Mouse (Mus musculus) c-Kit-positive CD71-positive TER-119-positive erythroid progenitor cells, embryonic 14.5 days (primary cell): ENCODE measurements around the gene 5530401A14Rik.

Source experiments
- DNase-seq: peaks from one replicate; pipeline ENCODE4 v3.0.0-alpha.2; 2013; ENCODE audit warnings: low spot score

The 5530401A14Rik gene

GRCm38 (mm10) chr11:81860250-81860972 lies at the start of gene 5530401A14Rik:
TSS of gene 5530401A14Rik (plus strand) at chr11:81860673.
- no peak for DNase-seq

DNA sequence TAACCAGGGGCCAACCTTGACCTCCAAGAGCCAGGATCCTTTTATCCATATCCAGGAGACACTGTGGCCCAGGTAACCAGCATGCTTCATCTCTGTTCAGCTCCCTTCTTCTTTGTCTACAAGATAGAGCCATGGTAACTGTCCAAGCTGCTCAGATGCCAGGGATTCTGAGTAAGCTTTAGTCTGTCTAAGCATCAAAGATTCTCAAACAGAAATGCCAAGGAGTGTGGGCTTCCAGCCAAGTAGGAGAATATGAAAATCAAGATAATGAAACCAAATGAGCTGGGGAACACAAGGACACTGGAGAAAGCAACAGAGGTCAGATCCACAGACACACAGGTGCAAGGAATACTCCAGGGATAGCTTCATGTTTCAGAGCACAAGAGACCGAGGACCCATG lies 45.7 kb upstream of the 5530401A14Rik start:
- DNase-seq = no peak

DNA sequence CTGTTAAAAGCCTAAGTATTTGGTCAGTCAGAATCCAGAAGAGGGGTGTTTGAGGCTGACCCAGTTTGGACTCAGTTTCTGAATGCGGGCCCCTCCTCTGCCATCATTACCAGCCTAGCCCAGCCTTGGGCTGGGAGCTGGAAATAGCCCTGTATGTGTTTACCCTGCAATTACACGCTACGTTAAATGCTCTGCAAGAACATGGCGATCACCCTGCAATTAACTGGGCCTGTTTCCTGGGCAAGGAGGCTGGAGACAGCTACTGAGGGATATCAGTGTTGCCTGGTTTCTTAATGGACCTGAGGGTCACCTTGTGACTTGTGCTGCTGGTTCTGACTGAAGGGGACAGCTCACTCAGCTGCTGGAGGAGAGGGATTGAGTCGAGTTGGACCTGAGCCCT lies 43.9 kb upstream of the 5530401A14Rik start:
- DNase-seq = no peak

DNA sequence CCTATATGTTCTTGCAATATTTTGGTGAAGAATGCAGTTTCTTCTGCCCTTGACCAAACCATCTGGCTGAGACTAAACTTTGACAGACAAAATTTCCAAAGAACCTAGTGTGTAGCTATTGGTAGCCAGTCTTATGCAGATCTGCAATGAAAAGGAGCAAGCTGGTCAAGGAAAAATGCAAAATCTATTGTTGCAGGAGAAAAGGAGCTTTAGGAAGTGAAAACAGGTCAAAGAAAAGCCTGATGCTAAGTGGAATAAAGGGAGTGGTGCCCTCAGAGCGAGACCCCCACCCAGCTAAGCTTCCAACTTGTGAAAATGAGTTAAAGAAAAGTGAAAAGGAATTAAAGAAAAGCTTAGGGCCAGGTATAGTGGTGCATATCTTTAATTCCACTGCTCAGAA lies 28.1 kb upstream of the 5530401A14Rik start:
- no peak for DNase-seq

DNA sequence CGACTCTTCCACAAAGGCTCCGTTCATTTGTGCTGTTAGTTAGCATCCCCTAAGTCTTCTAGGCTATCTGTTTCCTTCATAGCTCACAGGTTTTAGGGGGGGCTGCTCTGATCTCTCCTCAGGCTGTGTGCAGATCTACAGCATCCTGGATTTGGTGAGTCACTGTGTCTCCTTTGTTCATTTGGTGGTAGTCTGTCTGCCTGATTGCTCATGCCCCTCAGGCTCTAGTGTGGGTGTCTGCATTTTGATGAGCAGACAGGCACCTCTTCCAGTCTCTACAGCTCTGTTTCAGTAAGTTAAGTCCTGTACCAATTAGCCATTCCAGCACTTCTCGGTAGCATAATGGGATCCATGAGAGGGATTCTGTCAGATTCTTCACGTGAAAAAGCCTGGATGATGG lies 22.0 kb upstream of the 5530401A14Rik start:
- no peak for DNase-seq

DNA sequence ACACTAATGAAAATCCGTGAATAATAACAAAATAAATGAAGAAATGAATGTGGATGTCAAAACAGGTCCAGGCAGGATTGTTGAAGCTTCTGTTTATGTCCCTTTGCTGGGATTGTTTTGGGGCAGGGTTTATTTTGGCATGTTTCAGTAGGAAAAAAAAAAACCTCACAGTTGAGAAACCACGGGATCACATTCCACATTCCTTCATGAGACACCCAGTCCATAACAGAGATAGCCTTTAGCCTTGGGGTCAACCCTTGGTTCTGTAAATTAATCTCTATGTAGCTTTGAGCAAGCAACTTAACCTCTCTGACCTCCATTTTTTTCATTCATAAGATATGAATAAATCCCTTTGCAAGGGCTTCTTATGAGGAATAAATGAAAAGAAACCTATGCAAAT lies 19.5 kb upstream of the 5530401A14Rik start:
- DNase-seq = no peak

- DNase-seq = no peak
Measured at GRCm38 (mm10) chr11:81845010-81845685, 15.3 kb upstream of the 5530401A14Rik start.

GRCm38 (mm10) chr11:81845686-81846036 lies 14.8 kb upstream of the 5530401A14Rik start:
- DNase-seq = no peak

DNA sequence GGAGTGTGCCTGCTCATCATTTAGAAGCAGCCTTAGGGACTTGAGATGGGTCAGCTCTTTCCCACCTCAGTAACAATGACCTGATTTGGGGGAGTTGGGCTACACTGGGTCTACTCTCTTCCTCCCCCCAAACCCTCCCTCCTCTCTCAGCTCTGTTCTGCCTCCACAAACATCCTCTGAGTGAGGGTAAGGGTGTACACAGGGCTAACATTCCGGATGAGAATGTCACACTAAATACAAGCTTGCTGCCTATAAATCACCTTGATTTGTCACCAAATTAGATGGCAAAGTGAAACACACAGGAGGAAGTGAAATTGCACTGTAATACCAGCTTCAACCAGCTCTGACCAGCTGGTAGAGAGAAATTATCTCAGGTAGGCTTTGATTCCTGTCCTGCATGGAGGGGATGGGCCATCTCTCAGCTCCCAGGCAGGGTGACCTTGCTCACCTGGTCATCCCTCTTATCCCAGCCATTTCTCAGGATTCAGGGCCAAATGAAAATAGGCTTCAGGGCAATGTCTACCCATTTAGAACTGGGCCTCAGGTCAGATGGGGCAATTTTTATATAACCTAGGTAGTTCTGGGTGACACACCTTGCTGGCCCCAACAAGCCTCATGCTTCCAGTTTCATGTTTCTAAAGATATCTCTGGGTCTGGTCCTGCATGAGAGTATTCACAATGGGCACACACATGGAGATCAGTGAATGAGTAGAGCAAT lies 12.5 kb upstream of the 5530401A14Rik start:
- DNase-seq = no peak

DNA sequence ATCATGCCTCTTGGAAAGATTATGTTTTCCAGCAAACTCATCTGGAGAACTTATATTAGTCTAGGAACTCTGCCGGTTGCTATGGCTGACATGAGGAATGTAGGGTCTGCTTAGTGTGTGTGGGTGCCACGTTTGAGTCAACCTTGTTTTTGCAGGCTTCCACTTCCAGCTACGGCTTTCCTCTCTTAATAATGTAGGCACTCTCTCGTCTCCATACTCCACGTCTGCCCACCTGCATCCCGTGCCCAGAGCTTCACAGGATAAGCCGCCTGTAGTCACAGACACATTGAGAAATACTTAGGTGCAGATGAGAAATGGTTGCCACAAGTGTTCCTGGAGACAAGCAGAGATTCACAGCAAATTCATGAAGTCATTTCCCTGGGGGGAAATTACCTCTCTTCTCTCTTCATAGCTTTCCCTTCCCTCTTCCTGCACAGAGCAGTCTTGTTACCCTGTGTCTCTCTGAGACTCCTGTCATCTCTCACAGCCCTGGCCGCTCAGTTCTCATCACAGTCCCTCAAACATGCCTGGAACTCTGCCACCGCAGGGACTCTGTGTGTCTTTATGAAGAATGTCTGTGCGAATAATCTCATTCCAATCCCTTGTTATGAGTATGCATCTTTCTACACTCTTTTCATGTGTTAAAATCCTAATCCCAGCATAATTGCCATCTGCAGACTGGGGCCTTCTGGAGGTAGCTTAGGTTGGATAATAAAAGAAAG lies 5.3 kb downstream of the 5530401A14Rik start:
- DNase-seq = no peak

GRCm38 (mm10) chr11:81871506-81872213 lies 11.2 kb downstream of the 5530401A14Rik start:
- no peak for DNase-seq

GRCm38 (mm10) chr11:81896511-81896910 lies 36.0 kb downstream of the 5530401A14Rik start:
- DNase-seq = no peak

DNA sequence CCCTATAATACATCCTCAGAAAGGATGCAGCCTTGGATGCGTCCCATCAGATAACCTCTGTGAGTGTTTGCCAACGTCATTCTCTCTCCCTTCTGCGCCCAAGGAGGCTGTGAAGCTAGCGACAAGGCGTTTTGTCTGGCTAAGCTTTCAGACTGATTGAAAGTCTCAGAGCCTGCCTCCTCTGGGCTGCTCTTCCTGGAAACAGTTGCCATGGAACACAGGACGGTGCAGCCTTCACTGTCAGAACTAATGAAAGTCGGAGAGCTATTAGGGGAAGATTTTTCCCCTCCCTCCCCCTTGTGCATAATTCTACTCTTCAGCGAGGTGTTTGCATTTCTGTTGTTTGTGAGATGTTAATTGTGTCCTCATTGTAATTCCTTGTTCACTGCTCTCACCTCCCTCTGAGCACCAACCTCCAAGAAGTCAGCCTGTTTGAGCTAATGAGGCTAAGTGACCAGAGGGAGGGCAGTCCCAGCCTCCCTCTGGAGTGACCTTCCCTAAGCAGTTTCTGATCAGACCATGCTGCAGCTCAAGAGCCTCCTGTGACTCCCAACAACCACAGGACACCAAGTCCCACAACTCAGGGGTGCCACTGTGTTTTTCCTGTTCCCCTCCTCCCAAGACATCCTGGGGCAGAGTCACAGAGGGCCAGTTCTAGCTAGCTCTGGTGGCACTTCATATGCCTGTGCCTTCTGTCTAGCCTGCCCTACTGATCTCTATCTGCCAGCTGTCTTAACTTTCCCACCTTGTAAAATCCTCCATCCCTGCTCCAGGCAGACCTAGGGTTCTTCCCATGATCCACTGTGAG lies 37.3 kb downstream of the 5530401A14Rik start:
- DNase-seq = no peak

DNA sequence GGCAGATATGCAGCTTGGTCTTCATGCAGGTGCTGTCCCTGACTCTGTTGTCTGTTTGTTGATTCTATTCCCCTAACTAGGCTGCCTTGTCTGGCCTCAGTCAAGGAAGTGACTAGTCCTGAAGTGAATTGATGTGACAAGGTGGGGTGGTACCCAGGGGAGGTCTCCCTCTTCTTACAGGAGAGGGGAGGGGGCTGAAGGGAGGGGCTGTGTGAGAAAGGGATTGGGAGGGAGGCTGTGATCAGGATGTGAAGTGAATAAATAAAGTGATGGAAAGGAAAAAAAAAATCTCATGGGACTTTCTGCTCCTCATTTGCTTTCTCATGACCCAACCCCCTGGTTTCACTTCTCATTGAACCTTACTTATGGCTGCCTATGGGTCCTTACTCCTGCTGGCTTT lies 41.8 kb downstream of the 5530401A14Rik start:
- no peak for DNase-seq

DNA sequence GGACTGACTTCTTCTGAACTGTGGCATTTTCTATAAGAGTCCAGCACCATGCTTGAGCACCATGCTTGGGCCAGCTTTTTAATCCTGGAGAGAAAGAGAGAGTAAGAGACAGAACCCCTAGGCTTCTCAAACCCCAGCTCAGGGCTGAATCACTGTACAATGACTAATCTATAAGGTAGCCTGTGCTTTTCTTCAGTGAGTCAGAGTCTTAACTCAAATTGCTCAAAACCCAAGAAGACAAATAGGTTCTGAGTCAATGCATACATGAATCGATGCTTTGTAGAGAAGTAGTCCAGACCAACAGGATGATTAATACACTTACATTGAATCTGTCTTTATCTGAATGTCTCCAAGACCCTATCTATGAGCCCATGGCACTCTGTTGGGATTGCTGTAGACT lies 48.3 kb downstream of the 5530401A14Rik start:
- DNase-seq = no peak

DNA sequence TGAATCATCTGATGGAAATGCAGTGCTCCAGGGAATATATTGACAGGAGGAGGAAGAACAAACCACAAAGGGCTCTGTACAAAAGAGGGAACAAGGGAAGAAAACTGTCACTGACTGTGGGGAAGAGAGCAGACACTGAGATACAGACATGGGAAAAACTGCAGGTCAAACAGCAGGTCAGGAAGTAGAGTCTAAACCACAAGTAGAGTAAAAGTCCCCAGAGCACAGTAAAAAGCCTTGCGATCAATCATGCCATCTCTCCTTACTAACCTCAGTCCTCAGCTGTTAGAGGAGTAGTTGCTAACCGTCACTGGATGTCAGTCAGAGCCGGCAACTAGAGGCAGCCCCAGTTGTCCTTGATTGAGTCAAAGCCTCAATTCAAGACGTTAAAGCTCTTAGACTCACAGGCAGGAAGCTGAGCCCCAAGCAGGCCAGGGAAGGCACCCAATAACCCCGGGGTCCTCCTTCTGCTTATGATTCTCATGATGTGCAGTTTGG lies 49.0 kb downstream of the 5530401A14Rik start:
- no peak for DNase-seq

DNA sequence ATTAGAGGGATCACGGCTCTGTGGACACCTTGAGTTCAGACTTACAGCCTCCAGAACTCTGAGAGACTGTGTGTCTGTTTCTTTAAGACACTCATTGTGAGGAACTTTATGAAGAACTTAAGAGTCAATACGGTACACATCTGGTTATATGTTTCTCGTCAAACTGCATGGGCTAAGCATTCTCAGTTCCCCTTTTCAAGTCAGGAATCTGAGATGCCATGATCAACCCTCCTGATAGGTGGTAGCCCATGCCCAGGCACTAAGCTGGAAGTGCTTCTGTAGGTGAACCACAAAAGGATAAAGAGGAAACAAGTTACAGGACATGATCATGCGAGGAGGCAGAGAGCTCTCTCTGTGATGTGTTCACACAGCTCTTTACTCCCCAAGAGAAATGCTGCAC lies 52.6 kb downstream of the 5530401A14Rik start:
- no peak for DNase-seq

DNA sequence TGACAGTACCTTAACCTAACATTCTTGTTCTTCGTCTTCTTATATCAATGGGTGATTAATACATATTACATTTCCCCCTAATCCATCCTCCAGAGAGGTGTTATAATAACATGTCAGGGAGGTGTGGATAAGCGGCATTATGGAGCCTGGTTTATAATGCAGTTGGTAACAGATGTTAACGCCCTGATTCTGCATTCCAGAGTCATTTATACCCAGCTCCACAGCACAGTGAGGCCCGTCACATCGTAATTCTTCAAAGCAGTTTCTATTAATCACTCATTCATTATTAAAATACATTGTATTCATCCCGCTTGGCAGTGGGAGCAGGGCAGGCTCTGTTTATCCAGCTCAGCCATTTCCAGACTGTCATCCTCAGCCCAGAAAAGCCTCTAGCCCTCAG lies 55.0 kb downstream of the 5530401A14Rik start:
- no peak for DNase-seq

DNA sequence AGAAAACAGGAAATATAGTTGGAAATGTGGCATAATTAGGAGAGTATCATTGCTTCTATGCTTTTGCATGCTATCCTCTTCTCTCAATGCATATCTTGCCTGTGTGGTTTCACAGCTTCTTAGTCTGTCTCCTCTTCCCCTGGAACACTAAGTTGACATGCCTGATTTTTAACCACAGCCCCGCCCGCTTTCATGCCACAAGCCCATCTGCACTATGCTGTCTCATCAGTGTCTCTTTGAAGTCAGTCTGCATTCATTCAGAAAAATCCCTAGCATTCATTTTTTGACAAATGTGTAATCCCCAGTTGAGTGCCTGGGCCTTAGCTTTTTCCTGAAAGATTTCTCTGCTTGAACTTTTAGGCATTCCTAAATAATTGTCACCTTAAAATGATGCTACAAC lies 62.6 kb downstream of the 5530401A14Rik start:
- DNase-seq = no peak

DNA sequence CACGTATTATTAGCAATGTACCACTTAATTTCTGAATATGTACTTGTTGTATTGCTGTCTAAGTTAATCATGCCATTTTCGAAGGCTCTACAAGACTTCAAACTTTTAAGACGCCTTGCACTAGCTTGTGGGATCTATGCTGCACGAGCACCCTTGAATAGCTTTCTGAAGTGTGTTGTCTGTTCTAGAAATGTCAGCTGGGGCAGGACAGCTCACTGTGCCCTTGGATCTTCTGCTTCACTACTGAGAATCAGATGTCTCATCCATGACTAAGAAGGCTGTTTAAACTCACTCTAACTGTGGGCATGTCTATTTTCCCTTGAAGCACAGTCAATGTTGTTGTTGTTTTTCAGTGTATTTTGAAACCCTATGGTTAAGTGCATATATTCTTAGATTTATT lies 63.2 kb downstream of the 5530401A14Rik start:
- no peak for DNase-seq

DNA sequence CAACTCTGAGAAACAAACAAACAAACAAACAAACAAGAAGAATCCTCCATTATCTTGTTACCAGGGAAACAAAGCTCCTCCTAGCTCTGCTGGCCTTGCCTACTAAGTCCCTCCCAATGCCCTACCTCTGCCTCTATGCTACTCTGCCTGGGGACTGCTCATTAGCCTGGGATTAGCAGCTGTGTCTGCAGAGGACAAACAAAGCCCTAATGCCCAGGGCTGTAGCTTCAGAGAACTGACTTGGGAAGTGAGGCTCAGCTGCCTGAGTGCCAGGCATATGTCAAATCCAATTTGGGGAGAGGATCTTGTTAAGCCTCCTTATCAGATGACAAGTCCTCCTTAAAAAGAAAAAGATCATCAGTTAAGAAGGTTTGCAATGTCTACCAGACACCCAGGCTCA lies 65.9 kb downstream of the 5530401A14Rik start:
- DNase-seq = no peak
